Mouse (Mus musculus): ENCODE data around the gene Amn1.

Gene Amn1

GRCm38 (mm10) chr6:149119853-149120252, 68.7 kb downstream of the Amn1 start:
- in situ Hi-C loops (cut with MboI; ENCODE audit: unreplicated experiment in 2 of 2): loop anchor here (5.0 to 25.0 kb wide), 8 partner anchors 63 to 583 kb away; no protein-coding TSS in a partner anchor

GRCm38 (mm10) chr6:149118935-149119334, 69.6 kb downstream of the Amn1 start:
- in situ Hi-C loops (cut with MboI; ENCODE audit: unreplicated experiment in 2 of 2): loop anchor here (5.0 to 25.0 kb wide), 7 partner anchors 62 to 582 kb away; no protein-coding TSS in a partner anchor

- in situ Hi-C loops (cut with MboI; ENCODE audit: unreplicated experiment in 2 of 2): loop anchor here (5.0 to 25.0 kb wide), 7 partner anchors 60 to 580 kb away; no protein-coding TSS in a partner anchor
Observed at GRCm38 (mm10) chr6:149116992-149117391, 71.5 kb downstream of the Amn1 start.

GRCm38 (mm10) chr6:149108909-149109308, 79.6 kb downstream of the Amn1 start:
- in situ Hi-C loops (cut with MboI; ENCODE audit: unreplicated experiment in 2 of 2): loop anchor here (25.0 kb wide), 2 partner anchors 397 to 572 kb away; no protein-coding TSS in a partner anchor

- in situ Hi-C loops (cut with MboI; ENCODE audit: unreplicated experiment in 2 of 2): loop anchor here (25.0 kb wide), 2 partner anchors 395 to 570 kb away; no protein-coding TSS in a partner anchor
Observed at GRCm38 (mm10) chr6:149107615-149108014, 80.9 kb downstream of the Amn1 start.
